Mouse (Mus musculus): Measurements from ENCODE around the gene Hnrnpa3.

DNA sequence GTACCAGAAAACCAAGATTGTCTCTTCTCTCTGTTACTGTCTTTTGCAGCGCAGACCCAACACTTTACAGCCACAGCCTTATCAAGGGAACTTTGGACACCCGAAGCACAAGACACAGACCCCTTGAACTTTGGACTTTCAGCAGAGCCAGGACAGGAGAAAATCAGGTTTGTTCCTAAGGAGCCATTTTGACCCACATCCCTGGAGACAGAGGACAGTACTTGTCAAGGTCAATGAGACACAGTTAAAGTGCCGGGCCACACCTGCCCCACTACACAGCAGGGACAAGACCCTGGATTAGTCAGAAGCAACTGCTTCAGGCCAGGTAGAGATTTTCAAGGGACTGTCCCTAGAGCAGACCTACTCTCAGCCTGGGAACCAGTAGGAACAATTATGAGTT is 38.2 kb downstream of the Hnrnpa3 start:
- TF ChIP-seq POLR2A (IDR thresholded peaks at IDR 0.05; ENCODE audit: control insufficient read depth, extremely low read depth, insufficient read depth, low read length, poor library complexity) (no peak), CTCF (IDR thresholded peaks at IDR 0.05; ENCODE audit: borderline replicate concordance, control insufficient read depth, extremely low read depth, insufficient read depth, low read length, poor library complexity) (no peak)
